Mouse (Mus musculus) kidney, embryonic 15.5 days (tissue): Measurements from ENCODE around the gene Sh3tc1. TPM values are rescaled to one million over a fixed set of nuclear protein-coding genes. Genes with fewer than 3 reads are reported as not detected.
A peak's percentile ranks its signal among the peaks of the same experiment; 100 is the strongest.

Experiments
- ATAC-seq: fragments of 200-750 bp; cut with Nextera tagmentation; replicated peaks from 2 replicates; pipeline ENCODE4 v1.8.0; 2017; ENCODE audit warnings: moderate TSS enrichment; ENCODE audit not compliant: low FRiP score
- H3K27ac ChIP-seq: fragments of 300-500 bp; sonication (generic); 2 replicates; pipeline ENCODE4 v1.5.1; 2015; ENCODE audit warnings: mild to moderate bottlenecking, inconsistent platforms
- H3K27me3 ChIP-seq: fragments of 300-500 bp; sonication (generic); 2 replicates; pipeline ENCODE4 v1.6.1; 2015; ENCODE audit warnings: inconsistent platforms
- H3K36me3 ChIP-seq: fragments of 300-500 bp; sonication (generic); 2 replicates; pipeline ENCODE4 v1.6.1; 2015; ENCODE audit warnings: inconsistent platforms
- H3K4me1 ChIP-seq: fragments of 300-500 bp; sonication (generic); 2 replicates; pipeline ENCODE4 v1.6.1; 2015; ENCODE audit warnings: inconsistent platforms
- H3K4me2 ChIP-seq: fragments of 300-500 bp; sonication (generic); 2 replicates; pipeline ENCODE4 v1.6.1; 2015; ENCODE audit warnings: moderate library complexity, mild to moderate bottlenecking, inconsistent platforms
- H3K4me3 ChIP-seq: fragments of 300-500 bp; sonication (generic); replicated peaks from 2 replicates; pipeline ENCODE4 v1.5.1; 2015; ENCODE audit warnings: mild to moderate bottlenecking, inconsistent platforms
- H3K9ac ChIP-seq: fragments of 300-500 bp; sonication (generic); 2 replicates; pipeline ENCODE4 v1.6.1; 2015; ENCODE audit warnings: mild to moderate bottlenecking, inconsistent platforms
- H3K9me3 ChIP-seq: fragments of 300-500 bp; sonication (generic); replicated peaks from 2 replicates; pipeline ENCODE4 v1.6.1; 2016; ENCODE audit warnings: inconsistent platforms
- WGBS: fragments of 180-500 bp; shearing (Covaris S2); methylation state at CpG from one replicate; pipeline ENCODE4 v1.1.7; 2015; ENCODE audit warnings: mixed read lengths; 5-methylcytosine and 5-hydroxymethylcytosine counted together
- polyA plus RNA-seq: library from polyadenylated mRNA; unstranded; fragments of >200 nt; fragmentation: Nextera tagmentation; extraction: Ambion mirVana; gene quantifications from 2 replicates; pipeline ENCODE4 v1.2.1, GENCODE M21; 2015

Gene Sh3tc1
- polyA plus RNA-seq, 1 experiment from 2014 or later, result 20.4 TPM

GRCm38 (mm10) chr5:35713649-35714354 is 26.0 kb downstream of the Sh3tc1 start:
- H3K4me1 ChIP-seq, result peaks cover 15% of the 10 kb centered on the region; the same call in 1 of the 2 replicates
- no peak overlapping the region for H3K9ac ChIP-seq
- H3K4me2 ChIP-seq, result no peak overlapping the region
- no peak overlapping the region for H3K27ac ChIP-seq
- no peak overlapping the region for H3K4me3 ChIP-seq
- H3K9me3 ChIP-seq, result no peaks in the 10 kb centered on the region
- H3K27me3 ChIP-seq, result no peaks in the 10 kb centered on the region
- peaks cover 17% of the 10 kb centered on the region for H3K36me3 ChIP-seq
- peak; percentile 77 for ATAC-seq
- WGBS, result 51% methylated on average over 13 of the region's 13 CpGs

GRCm38 (mm10) chr5:35712517-35712916 is 27.3 kb downstream of the Sh3tc1 start:
- H3K4me2 ChIP-seq, result no peak overlapping the region
- H3K36me3 ChIP-seq, result peaks cover 17% of the 10 kb centered on the region
- WGBS, result 56% methylated on average over 5 of the region's 5 CpGs
- 0 out of 2 replicates have a peak, but pooled peaks cover 8% of the 10 kb centered on the region for H3K4me1 ChIP-seq
- no peaks in the 10 kb centered on the region for H3K27me3 ChIP-seq
- no peak overlapping the region for H3K27ac ChIP-seq
- no peak overlapping the region for H3K9ac ChIP-seq
- ATAC-seq, result no peak
- no peak overlapping the region for H3K4me3 ChIP-seq
- no peaks in the 10 kb centered on the region for H3K9me3 ChIP-seq

GRCm38 (mm10) chr5:35710931-35711330 is 28.9 kb downstream of the Sh3tc1 start:
- Histone ChIP-seq H3K27ac (no peak overlapping the region), H3K27me3 (no peaks in the 10 kb centered on the region), H3K4me1 (0 out of 2 replicates have a peak, but pooled peaks cover 8% of the 10 kb centered on the region), H3K4me3 (no peak overlapping the region), H3K9ac (no peak overlapping the region), H3K4me2 (no peak overlapping the region), H3K36me3 (0 out of 2 replicates have a peak, but pooled peaks cover 10% of the 10 kb centered on the region), H3K9me3 (no peaks in the 10 kb centered on the region)
- WGBS, result 77% methylated on average over 3 of the region's 3 CpGs
- ATAC-seq, result no peak

GRCm38 (mm10) chr5:35710481-35710880 is 29.3 kb downstream of the Sh3tc1 start:
- ATAC-seq, result no peak
- no peak overlapping the region for H3K9ac ChIP-seq
- H3K27me3 ChIP-seq, result no peaks in the 10 kb centered on the region
- no peaks in the 10 kb centered on the region for H3K9me3 ChIP-seq
- no peak overlapping the region for H3K4me2 ChIP-seq
- H3K4me1 ChIP-seq, result 0 out of 2 replicates have a peak, but pooled peaks cover 8% of the 10 kb centered on the region
- peaks cover 14% of the 10 kb centered on the region; the same call in 1 of the 2 replicates for H3K36me3 ChIP-seq
- no peak overlapping the region for H3K27ac ChIP-seq
- no peak overlapping the region for H3K4me3 ChIP-seq
- WGBS, result 46% methylated on average over 3 of the region's 3 CpGs

GRCm38 (mm10) chr5:35705411-35705810 is 34.4 kb downstream of the Sh3tc1 start:
- Histone ChIP-seq H3K9me3 (no peaks in the 10 kb centered on the region), H3K4me1 (0 out of 2 replicates have a peak, but pooled peaks cover 3% of the 10 kb centered on the region), H3K4me2 (no peak overlapping the region), H3K36me3 (peaks cover 9% of the 10 kb centered on the region; the same call in 1 of the 2 replicates), H3K27ac (no peak overlapping the region), H3K9ac (no peak overlapping the region), H3K4me3 (no peak overlapping the region), H3K27me3 (no peaks in the 10 kb centered on the region)
- whole genome bisulfite sequencing, result 91% methylated on average over 3 of the region's 3 CpGs
- no peak for ATAC-seq

GRCm38 (mm10) chr5:35703814-35704213 is 36.0 kb downstream of the Sh3tc1 start:
- Histone ChIP-seq H3K27ac (no peak overlapping the region), H3K36me3 (peaks cover 13% of the 10 kb centered on the region; the same call in 1 of the 2 replicates), H3K9ac (no peak overlapping the region), H3K9me3 (no peaks in the 10 kb centered on the region), H3K27me3 (no peaks in the 10 kb centered on the region), H3K4me3 (no peak overlapping the region), H3K4me1 (no peaks in the 10 kb centered on the region), H3K4me2 (no peak overlapping the region)
- WGBS, result 91% methylated on average over 4 of the region's 4 CpGs
- no peak for ATAC-seq

GRCm38 (mm10) chr5:35703183-35703582 is 36.6 kb downstream of the Sh3tc1 start:
- Histone ChIP-seq H3K4me3 (no peak overlapping the region), H3K9ac (no peak overlapping the region), H3K9me3 (no peaks in the 10 kb centered on the region), H3K4me1 (no peaks in the 10 kb centered on the region), H3K36me3 (peaks cover 13% of the 10 kb centered on the region; the same call in 1 of the 2 replicates), H3K4me2 (no peak overlapping the region), H3K27me3 (no peaks in the 10 kb centered on the region), H3K27ac (no peak overlapping the region)
- WGBS, result 85% methylated on average over 8 of the region's 8 CpGs
- ATAC-seq, result no peak

- Histone ChIP-seq H3K36me3 (peaks cover 13% of the 10 kb centered on the region; the same call in 1 of the 2 replicates), H3K4me3 (no peak overlapping the region), H3K27me3 (no peaks in the 10 kb centered on the region), H3K9ac (no peak overlapping the region), H3K9me3 (no peaks in the 10 kb centered on the region), H3K4me2 (no peak overlapping the region), H3K4me1 (no peaks in the 10 kb centered on the region), H3K27ac (no peak overlapping the region)
- WGBS, result 77% methylated on average over 4 of the region's 4 CpGs
- ATAC-seq, result no peak
Measured at GRCm38 (mm10) chr5:35702582-35703140, 37.1 kb downstream of the Sh3tc1 start.

- ATAC-seq, result 0 out of 2 replicates have a peak, but pooled peaks have one; percentile 26
- Histone ChIP-seq H3K27ac (no peak overlapping the region), H3K36me3 (peaks cover 18% of the 10 kb centered on the region; the same call in 1 of the 2 replicates), H3K4me1 (no peaks in the 10 kb centered on the region), H3K27me3 (no peaks in the 10 kb centered on the region), H3K9ac (no peak overlapping the region), H3K4me3 (no peak overlapping the region), H3K9me3 (no peaks in the 10 kb centered on the region), H3K4me2 (no peak overlapping the region)
- WGBS, result 41% methylated on average over 6 of the region's 6 CpGs
Measured at GRCm38 (mm10) chr5:35701042-35701441, 38.7 kb downstream of the Sh3tc1 start.

GRCm38 (mm10) chr5:35695815-35696214 is 44.0 kb downstream of the Sh3tc1 start:
- WGBS, result 28% methylated on average over 5 of the region's 5 CpGs
- no peaks in the 10 kb centered on the region for H3K9me3 ChIP-seq
- H3K9ac ChIP-seq, result no peak overlapping the region
- H3K36me3 ChIP-seq, result peaks cover 10% of the 10 kb centered on the region; the same call in 1 of the 2 replicates
- no peaks in the 10 kb centered on the region for H3K27me3 ChIP-seq
- ATAC-seq, result no peak
- H3K27ac ChIP-seq, result no peak overlapping the region
- H3K4me2 ChIP-seq, result no peak overlapping the region
- H3K4me3 ChIP-seq, result no peak overlapping the region
- H3K4me1 ChIP-seq, result peaks cover 16% of the 10 kb centered on the region

- H3K36me3 ChIP-seq, result 0 out of 2 replicates have a peak, but pooled peaks cover 5% of the 10 kb centered on the region
- H3K4me1 ChIP-seq, result peaks cover 24% of the 10 kb centered on the region
- no peak overlapping the region for H3K4me3 ChIP-seq
- no peaks in the 10 kb centered on the region for H3K9me3 ChIP-seq
- ATAC-seq, result no peak
- H3K4me2 ChIP-seq, result no peak overlapping the region
- WGBS, result 71% methylated on average over 4 of the region's 4 CpGs
- H3K27ac ChIP-seq, result no peak overlapping the region
- no peak overlapping the region for H3K9ac ChIP-seq
- H3K27me3 ChIP-seq, result no peaks in the 10 kb centered on the region
Measured at GRCm38 (mm10) chr5:35693638-35694037, 46.1 kb downstream of the Sh3tc1 start.

GRCm38 (mm10) chr5:35691246-35691645 is 48.5 kb downstream of the Sh3tc1 start:
- 38% methylated on average over 11 of the region's 11 CpGs for WGBS
- Histone ChIP-seq H3K4me3 (no peak overlapping the region), H3K36me3 (no peaks in the 10 kb centered on the region), H3K27ac (peak overlapping the region; percentile 22; the same call in 1 of the 2 replicates), H3K9ac (no peak overlapping the region), H3K9me3 (no peaks in the 10 kb centered on the region), H3K4me1 (peaks cover 39% of the 10 kb centered on the region), H3K27me3 (no peaks in the 10 kb centered on the region), H3K4me2 (no peak overlapping the region)
- no peak for ATAC-seq
